Mouse (Mus musculus): Measurements from ENCODE around the gene Tmem179b.

- TF ChIP-seq EP300 (IDR thresholded peaks at IDR 0.05): no peak
- TF ChIP-seq CTCF (IDR thresholded peaks at IDR 0.05): no peak
These were observed 11.0 kb downstream of the Tmem179b start for GRCm38 (mm10) chr19:8763276-8763675.

Measured in lung, postnatal 0 days (tissue).